Mouse (Mus musculus) heart, adult 11 months (tissue): ENCODE measurements around the gene Ncf4.
A peak's percentile ranks its signal among the peaks of the same experiment; 100 is the strongest.

Experiments
- DNase-seq: peaks from one replicate; pipeline ENCODE4 v3.0.0; 2022

Ncf4 gene

GRCm38 (mm10) chr15:78244695-78245492 is at the start of gene Ncf4:
TSS of gene Ncf4 (plus strand) at chr15:78244801.
- peak; percentile 98 for DNase-seq

GRCm38 (mm10) chr15:78195096-78195880 is 49.3 kb upstream of the Ncf4 start:
- DNase-seq, result peak; percentile 96

GRCm38 (mm10) chr15:78204053-78204847 is 40.4 kb upstream of the Ncf4 start:
- no peak for DNase-seq

DNA sequence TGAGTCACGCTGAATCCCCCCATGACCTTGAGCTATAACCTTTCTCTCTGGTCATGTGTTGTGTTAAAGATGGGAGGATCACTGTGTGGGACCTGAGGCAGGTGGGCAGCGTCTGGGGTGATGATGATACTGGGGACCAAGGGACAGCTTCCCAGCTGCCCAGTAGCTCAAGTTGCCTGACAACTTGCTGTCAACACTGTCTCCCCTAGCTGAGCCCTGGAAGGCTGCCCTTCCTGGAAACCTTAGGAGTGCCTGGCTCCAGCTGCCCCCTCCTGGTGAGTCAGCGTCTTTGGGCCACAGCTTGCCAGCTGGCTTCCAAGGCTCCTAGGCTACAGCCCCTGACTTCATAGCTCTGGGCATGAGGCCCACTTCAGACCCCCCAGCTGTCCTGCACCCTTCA is 39.4 kb upstream of the Ncf4 start:
- DNase-seq, result peak; percentile 93

GRCm38 (mm10) chr15:78206312-78206711 is 38.3 kb upstream of the Ncf4 start, which contains the start of gene Pvalb:
TSS of gene Pvalb (minus strand) at chr15:78206400.
- no peak for DNase-seq

- DNase-seq, result no peak
These were observed 34.4 kb upstream of the Ncf4 start for GRCm38 (mm10) chr15:78210203-78210602.

DNA sequence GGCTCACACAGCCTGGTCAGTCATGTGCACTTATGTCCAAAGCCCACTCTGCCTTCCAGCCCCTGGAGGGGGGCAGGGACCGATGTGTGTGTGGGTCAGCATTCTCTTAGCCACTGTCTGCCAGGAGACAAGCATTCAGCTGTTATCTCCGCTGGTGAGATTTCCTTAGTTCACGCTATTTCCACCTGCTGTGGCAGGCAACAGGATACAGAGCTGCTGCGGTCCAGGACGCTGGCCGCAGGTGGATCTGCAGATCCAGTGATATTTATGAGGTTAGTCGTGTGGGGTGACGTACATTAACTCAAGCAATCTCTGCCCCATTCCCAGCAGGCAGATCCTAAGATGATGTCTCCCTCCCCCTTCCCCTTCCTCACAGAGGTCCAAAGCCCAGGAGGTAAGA is 33.2 kb upstream of the Ncf4 start:
- no peak for DNase-seq

DNA sequence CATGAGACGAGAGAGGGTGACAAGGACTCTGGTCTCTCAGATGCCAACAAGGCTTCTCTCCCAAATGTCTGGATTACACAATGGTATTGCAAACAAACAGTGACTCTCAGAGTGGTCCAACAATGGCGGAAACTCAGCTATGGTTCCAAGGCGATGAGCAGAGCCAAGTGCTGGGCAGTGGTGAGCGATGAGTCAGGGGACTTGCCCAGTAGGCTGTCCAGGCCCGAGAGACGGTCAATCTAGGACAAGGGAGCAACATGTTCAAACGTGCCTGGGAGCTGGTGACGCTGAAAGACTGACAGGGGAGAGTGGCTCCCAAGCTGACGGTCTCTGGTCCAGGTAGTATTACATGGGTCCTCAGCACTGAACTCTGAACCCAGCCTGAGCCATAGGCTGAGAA is 29.3 kb upstream of the Ncf4 start:
- no peak for DNase-seq

- no peak for DNase-seq
These were observed 16.8 kb upstream of the Ncf4 start for GRCm38 (mm10) chr15:78227816-78228215.

- DNase-seq, result no peak
These were observed 13.0 kb upstream of the Ncf4 start for GRCm38 (mm10) chr15:78231346-78232331.

DNA sequence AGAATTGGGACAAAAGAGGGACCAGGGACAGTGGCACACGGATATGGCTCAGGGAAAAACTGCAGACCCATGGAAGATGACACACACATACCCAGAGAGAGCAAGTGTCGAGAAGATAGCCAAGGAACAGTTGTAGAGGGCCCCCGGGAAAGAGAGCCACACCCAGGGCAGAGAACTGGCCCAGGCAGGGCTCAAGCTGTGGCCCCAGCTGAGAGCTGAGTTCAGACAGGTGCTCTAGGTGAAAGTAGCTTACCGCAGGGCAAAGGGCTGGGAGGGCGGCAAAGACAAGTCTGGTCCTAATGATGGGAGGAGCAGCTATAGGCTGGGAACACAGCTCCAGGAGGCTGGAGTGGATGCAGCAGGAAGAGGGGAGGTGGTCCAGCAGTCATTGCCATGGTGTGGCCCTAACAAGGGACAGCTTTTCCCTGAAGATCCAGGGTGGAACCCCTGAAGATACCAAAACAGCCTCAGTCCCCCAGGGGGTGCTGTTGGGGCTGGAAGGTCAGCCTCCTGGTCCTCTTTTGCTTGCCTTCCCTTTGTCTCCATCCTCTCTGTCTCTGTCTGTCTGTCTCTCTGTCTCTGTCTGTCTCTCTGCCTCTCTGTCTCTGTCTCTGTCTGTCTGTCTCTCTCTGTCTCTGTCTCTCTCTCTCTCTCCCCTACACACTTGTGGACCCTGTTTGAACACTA is 9.6 kb upstream of the Ncf4 start:
- DNase-seq, result no peak

DNA sequence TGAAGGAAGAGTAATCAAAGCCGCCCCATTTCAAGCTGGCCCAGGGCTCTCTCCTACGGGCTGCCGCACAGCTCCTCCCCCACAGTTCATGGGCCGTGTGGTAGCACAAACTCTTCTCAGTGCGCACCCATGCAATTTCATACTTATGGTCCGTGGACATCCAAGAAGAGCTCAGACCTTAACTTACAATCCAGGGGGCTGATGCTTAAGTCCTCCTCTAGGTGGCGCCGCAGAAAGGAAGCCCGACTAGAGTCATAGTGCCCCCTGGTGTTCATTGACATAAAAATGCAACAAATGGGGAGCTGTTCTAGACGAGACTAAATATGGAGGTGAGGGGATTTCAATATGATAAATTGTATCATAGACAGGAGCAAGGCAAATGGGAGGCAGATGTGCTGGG is 5.1 kb upstream of the Ncf4 start:
- DNase-seq, result no peak

DNA sequence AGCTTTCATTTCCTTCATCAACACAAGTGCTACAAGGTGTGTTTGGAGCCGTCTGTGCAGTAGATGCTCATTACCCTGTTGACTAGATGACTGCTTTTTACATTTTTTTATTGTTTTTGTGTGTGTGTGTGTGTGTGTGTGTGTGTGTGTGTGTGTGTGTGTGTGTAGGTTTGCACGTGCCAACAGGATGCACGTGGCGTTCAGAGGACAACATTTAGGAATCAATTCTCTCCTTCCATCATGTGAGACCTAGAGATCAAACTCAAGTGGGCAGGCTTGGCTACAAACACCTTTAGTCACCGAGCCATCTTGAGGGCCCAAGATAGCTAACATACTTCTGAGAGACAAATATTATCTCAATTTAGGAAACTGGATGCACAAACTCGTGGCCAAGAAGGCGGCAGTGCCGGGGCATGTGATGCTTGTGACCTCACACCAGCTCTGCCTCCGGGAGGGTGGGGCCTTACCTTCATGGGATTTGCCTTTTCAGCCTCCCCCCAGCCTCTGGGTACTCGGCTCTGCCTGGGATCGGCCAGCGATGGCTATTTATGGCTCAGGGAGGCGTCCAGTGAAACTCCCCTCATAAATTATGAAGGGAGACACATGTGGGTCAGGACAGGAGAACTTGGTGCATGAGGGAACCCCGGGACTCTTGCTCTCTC is 4.5 kb upstream of the Ncf4 start:
- no peak for DNase-seq

- no peak for DNase-seq
These were observed 3.3 kb upstream of the Ncf4 start for GRCm38 (mm10) chr15:78241335-78241734.

DNA sequence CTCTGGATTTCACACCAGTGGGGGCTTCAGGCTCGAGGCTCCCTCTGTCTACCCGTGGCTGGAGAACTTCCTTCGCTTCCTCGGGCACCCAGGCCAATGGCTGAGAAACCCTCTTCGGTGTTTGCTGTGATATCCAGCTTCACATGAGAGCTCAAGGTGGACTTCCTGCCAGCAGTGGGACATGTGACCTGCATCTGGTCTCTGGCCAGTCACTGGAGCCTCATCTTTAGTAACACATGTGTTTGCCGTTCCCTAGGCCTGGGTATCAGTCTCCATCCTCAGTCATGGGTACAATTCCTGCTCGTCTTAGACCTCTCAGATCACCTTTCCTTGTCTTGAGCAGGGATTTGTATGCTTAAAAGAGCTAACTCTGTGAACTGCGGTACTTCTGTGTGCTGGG is 1.5 kb upstream of the Ncf4 start:
- no peak for DNase-seq

DNA sequence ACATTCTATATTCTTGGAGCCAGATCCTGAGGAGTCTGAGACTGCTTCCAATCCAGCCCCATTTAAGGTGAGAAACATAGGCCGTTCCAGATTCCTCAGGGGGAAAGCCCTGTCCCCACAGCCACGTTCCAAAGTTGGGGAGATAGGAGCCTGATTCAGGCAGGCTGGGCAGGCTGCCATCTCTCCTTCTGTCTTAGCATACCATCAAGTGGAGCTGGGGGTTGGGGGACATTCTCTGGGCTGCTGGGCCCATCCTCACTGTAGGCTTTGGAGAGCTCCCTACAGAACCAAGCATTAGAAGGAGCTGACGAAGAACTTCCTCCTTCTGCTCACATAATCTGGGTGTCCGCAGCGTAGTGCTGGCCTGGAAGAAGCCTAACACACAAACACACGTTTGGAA is 827 bp upstream of the Ncf4 start:
- no peak for DNase-seq

GRCm38 (mm10) chr15:78246143-78247116 is 1.8 kb downstream of the Ncf4 start:
- no peak for DNase-seq

- DNase-seq, result peak; percentile 95
These were observed 3.1 kb downstream of the Ncf4 start for GRCm38 (mm10) chr15:78247659-78248058.

GRCm38 (mm10) chr15:78248410-78248809 is 3.8 kb downstream of the Ncf4 start:
- DNase-seq, result peak; percentile 96

- DNase-seq, result peak; percentile 94
These were observed 10.2 kb downstream of the Ncf4 start for GRCm38 (mm10) chr15:78254751-78255150.
